Mouse (Mus musculus) midbrain, embryonic 11.5 days (tissue): ENCODE data around the gene Nudt9. TPM values are rescaled to one million over a fixed set of nuclear protein-coding genes. Genes with fewer than 3 reads are reported as not detected.
A peak's percentile ranks its signal among the peaks of the same experiment; 100 is the strongest.

Experiments
- ATAC-seq: fragments of 200-750 bp; cut with Nextera tagmentation; 2 replicates; pipeline ENCODE4 v1.8.0; 2017; ENCODE audit warnings: moderate TSS enrichment, moderate library complexity; ENCODE audit not compliant: low FRiP score
- DNase-seq: peaks from one replicate; pipeline ENCODE4 v3.0.0; 2015; ENCODE audit warnings: low spot score; ENCODE audit errors: missing footprints
- H3K27ac ChIP-seq: fragments of 300-500 bp; sonication (generic); 2 replicates; pipeline ENCODE4 v1.5.1; 2014; ENCODE audit warnings: low read depth, low read length
- H3K27me3 ChIP-seq: fragments of 300-500 bp; sonication (generic); 2 replicates; pipeline ENCODE4 v1.6.1; 2014; ENCODE audit warnings: mild to moderate bottlenecking, low read length, moderate library complexity, mixed read lengths; ENCODE audit not compliant: control insufficient read depth, insufficient read depth
- H3K36me3 ChIP-seq: fragments of 300-500 bp; sonication (generic); 2 replicates; pipeline ENCODE4 v1.6.1; 2014; ENCODE audit warnings: mild to moderate bottlenecking, low read length, moderate library complexity, mixed read lengths; ENCODE audit not compliant: control insufficient read depth, insufficient read depth
- H3K4me1 ChIP-seq: fragments of 300-500 bp; sonication (generic); 2 replicates; pipeline ENCODE4 v1.6.1; 2014; ENCODE audit warnings: low read length; ENCODE audit not compliant: control insufficient read depth, insufficient read depth
- H3K4me2 ChIP-seq: fragments of 300-500 bp; sonication (generic); 2 replicates; pipeline ENCODE4 v1.6.1; 2014; ENCODE audit warnings: mild to moderate bottlenecking, moderate library complexity
- H3K4me3 ChIP-seq: fragments of 300-500 bp; sonication (generic); 2 replicates; pipeline ENCODE4 v1.5.1; 2014; ENCODE audit warnings: low read depth, low read length
- H3K9ac ChIP-seq: fragments of 300-500 bp; sonication (generic); 2 replicates; pipeline ENCODE4 v1.6.1; 2014; ENCODE audit warnings: low read length
- H3K9me3 ChIP-seq: fragments of 300-500 bp; sonication (generic); 2 replicates; pipeline ENCODE4 v1.6.1; 2016; ENCODE audit warnings: low read length; ENCODE audit not compliant: control insufficient read depth
- WGBS: fragments of 180-500 bp; shearing (Covaris S2); extraction: QIAGEN DNeasy Blood & Tissue Kit; methylation state at CpG from one replicate; pipeline ENCODE4 v1.1.7; 2014; 5-methylcytosine and 5-hydroxymethylcytosine counted together
- polyA plus RNA-seq: library from polyadenylated mRNA; unstranded; fragments of >200 nt; fragmentation: Nextera tagmentation; extraction: Ambion mirVana; gene quantifications from 2 replicates; pipeline ENCODE4 v1.2.1, GENCODE M21; 2014

The Nudt9 gene
- polyA plus RNA-seq, 1 experiment from 2014 or later, result 61.8 TPM

DNA sequence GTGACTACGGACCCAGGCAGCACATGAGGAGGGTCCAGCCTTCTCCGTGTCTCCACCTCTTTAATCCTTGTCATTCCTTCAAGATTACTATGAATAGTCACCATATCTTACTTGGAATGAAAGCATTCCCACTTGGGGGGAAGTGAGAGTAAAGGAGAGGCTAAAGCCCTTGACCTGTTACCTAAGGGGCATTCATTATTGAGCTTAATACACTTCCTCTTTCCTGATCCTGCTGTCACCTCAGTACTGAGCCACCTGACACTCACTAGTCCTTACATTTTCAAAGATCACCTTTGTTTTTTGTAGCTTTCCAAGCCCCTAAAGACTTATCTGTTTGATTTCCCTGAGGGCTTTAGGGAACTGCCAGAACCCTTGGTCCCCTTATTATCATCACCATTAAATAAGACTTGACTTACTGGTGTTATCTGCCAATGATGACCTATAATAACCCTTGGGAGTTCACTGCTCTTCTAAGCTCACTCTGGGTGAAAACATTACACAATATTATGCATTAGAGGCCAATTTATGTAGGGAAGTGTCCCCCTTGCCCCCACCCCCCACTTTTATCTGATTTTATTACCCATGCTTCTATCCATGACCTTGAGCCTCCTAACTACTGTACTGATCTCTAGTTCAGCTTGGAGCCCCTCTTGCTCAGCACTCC, 13.5 kb upstream of the Nudt9 start:
- Histone ChIP-seq H3K9me3 (no peaks in the 10 kb centered on the region), H3K4me3 (no peak overlapping the region), H3K4me1 (no peaks in the 10 kb centered on the region), H3K27ac (no peak overlapping the region), H3K4me2 (no peak overlapping the region), H3K9ac (no peak overlapping the region), H3K36me3 (no peaks in the 10 kb centered on the region), H3K27me3 (no peaks in the 10 kb centered on the region)
- no peak for ATAC-seq
- peak; percentile 21 for DNase-seq
- 90% methylated on average over 2 of the region's 2 CpGs for WGBS

DNA sequence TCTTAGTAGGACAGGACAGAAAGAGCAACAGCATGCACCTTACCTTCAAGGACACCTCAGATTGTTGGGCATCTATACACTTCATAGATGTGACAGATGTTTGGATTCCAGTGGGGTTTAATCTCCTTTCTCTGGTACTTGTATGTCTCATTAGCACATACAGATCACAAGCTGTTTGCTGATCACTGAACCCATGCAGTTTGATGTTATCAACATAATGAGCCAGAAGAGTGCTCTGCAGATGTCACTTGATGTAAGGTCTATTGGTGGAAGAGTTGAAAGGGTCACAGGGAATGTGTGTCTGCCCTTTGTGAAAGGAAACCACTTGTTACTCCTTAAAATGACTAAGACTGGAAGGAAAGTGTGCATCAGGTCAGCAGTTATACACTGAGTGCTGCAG, 11.0 kb upstream of the Nudt9 start:
- no peaks in the 10 kb centered on the region for H3K9me3 ChIP-seq
- H3K4me2 ChIP-seq, result no peak overlapping the region
- H3K36me3 ChIP-seq, result no peaks in the 10 kb centered on the region
- H3K9ac ChIP-seq, result no peak overlapping the region
- no peak overlapping the region for H3K27ac ChIP-seq
- ATAC-seq, result no peak
- H3K27me3 ChIP-seq, result no peaks in the 10 kb centered on the region
- H3K4me1 ChIP-seq, result no peaks in the 10 kb centered on the region
- DNase-seq, result peak; percentile 49
- H3K4me3 ChIP-seq, result no peak overlapping the region

DNA sequence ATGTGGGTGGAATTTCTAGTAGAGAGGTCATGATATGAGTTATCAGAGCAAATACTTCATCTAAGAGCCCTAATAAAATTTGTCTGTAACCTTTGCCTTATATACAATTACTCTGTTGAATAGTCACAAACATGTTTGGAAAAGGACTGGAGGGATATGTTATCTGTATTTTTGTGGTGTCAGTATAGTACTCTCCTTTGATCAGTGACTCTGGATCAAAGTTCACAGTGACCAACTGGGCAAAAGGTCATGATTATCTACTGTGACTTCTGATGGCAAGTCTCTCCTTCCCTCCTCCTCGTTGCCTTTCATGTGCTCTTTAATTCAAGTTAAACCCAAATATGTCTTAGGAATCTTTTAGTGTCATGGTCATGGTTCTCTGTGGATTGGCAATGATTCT, 10.3 kb upstream of the Nudt9 start:
- no peak for ATAC-seq

DNA sequence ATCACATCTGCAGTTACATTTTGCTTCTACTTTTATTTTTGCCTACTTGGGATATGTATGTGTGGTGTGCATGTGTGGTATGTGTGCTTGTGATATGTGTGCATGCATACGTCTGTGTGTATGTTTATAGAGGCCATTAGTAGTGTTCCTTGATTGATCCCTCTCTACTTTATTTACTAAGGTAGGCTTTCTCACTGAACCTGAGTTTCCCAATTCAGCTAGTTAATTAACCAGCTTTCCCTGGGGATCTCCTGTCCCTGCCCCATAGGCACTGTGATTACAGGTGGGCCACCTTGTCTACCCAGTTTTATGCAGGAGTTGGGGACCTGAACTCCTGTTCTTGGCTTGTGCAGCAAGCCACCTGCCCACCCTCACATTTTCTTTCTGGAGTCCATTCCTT, 9.4 kb upstream of the Nudt9 start:
- Histone ChIP-seq H3K4me3 (no peak overlapping the region), H3K9me3 (no peaks in the 10 kb centered on the region), H3K27ac (no peak overlapping the region), H3K27me3 (no peaks in the 10 kb centered on the region), H3K4me1 (no peaks in the 10 kb centered on the region), H3K4me2 (no peak overlapping the region), H3K9ac (no peak overlapping the region), H3K36me3 (no peaks in the 10 kb centered on the region)
- ATAC-seq (no peak), DNase-seq (peak; percentile 35)
- WGBS, result 96% methylated on average over 1 of the region's 1 CpGs

More for the DNA sequence above, 10.3 kb upstream of the Nudt9 start:
- no peaks in the 10 kb centered on the region for H3K4me1 ChIP-seq
- no peaks in the 10 kb centered on the region for H3K9me3 ChIP-seq
- H3K4me2 ChIP-seq, result no peak overlapping the region
- H3K4me3 ChIP-seq, result no peak overlapping the region
- WGBS, result 81% methylated on average over 1 of the region's 1 CpGs
- no peaks in the 10 kb centered on the region for H3K27me3 ChIP-seq
- no peak overlapping the region for H3K27ac ChIP-seq
- H3K36me3 ChIP-seq, result no peaks in the 10 kb centered on the region
- peak; percentile 37 for DNase-seq
- H3K9ac ChIP-seq, result no peak overlapping the region

DNA sequence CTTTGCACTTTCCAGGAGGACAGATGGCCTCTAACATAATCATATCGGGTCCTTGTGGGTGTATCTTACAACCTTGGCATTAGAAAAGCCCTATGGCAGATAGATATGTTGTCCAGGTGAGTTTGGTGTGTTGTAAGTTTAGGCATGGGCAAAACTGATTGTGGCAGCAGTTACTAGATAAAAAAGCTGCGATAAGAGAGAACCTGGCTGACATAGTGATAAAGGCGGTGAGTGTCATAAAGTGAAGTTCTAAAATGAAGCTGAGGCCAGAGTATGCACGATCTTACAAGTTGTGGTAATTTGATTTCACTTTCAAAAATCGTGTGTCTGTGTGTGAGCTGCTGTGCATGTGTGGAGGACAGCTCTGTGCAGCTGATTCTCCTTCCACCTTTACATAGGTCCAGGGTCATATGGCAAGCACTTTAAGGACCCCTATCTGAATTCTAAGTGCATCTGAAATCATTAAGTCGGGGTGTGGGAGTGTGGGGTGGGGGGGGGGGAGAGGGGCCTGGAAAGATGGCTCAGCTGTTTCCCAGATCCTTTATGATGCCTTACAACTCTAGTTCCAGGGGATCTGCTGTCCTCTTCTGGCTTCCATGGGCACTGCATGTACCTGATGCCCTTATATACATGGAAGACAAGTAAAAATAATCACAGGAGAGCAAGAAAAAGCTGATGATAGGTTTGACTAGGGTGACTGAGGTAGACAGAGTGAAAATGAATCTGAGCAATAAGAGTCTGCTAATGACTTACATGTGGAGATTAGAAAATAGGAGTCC, 6.8 kb upstream of the Nudt9 start:
- Histone ChIP-seq H3K36me3 (no peaks in the 10 kb centered on the region), H3K27ac (no peak overlapping the region), H3K4me2 (no peak overlapping the region), H3K9ac (no peak overlapping the region), H3K4me1 (no peaks in the 10 kb centered on the region), H3K4me3 (no peak overlapping the region), H3K9me3 (no peaks in the 10 kb centered on the region), H3K27me3 (no peaks in the 10 kb centered on the region)
- 73% methylated on average over 6 of the region's 6 CpGs for WGBS
- DNase-seq, result no peak
- peak; percentile 24; the same call in 1 of the 2 replicates for ATAC-seq

DNA sequence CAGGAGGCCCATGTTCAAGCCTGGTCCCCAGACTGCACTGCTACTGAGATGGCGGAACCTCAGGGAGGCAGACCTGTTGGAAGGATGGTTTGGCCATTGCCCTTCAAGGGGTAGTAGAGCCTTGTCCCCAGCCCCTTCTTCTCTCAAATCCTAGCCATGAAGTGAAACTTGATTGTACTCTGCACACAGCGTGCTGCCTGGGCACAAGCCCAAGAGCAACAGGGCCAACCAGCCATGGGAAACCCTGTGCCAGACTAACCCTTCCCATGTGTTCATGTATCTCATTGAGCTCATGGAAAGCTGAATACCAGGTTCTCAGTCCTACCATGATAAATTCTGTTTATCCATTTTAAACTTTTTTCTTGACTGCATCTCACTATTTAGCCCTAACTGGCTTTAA, 3.2 kb upstream of the Nudt9 start:
- Histone ChIP-seq H3K27ac (no peak overlapping the region), H3K9me3 (no peaks in the 10 kb centered on the region), H3K4me1 (peaks cover 3% of the 10 kb centered on the region; the same call in 1 of the 2 replicates), H3K4me2 (no peak overlapping the region), H3K4me3 (no peak overlapping the region), H3K36me3 (no peaks in the 10 kb centered on the region), H3K9ac (no peak overlapping the region), H3K27me3 (no peaks in the 10 kb centered on the region)
- ATAC-seq, result no peak
- WGBS, result 86% methylated on average over 2 of the region's 2 CpGs
- DNase-seq, result peak; percentile 14

DNA sequence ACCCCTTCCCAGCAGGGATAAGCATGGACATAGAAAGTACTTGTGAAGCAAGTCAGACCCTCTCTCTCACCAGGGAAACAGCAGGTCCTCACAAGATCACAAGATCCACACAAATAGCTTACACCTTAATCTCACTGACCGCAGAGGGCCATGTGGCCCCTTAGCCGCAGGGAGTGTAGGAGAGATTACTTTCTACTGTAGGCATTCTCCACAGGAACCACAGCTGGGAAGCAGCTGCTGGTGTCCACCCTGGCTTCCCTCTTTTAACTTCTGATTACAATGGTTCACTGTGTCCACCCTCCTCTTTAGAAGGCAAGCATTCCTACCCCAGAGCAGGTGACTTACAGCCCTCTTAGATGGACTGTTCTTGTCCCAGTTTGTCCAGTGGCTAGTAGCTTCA, 2.4 kb upstream of the Nudt9 start:
- no peaks in the 10 kb centered on the region for H3K9me3 ChIP-seq
- no peak overlapping the region for H3K4me2 ChIP-seq
- H3K27ac ChIP-seq, result no peak overlapping the region
- no peak for ATAC-seq
- H3K4me1 ChIP-seq, result peaks cover 4% of the 10 kb centered on the region; the same call in 1 of the 2 replicates
- no peak overlapping the region for H3K4me3 ChIP-seq
- no peaks in the 10 kb centered on the region for H3K27me3 ChIP-seq
- no peak overlapping the region for H3K9ac ChIP-seq
- no peaks in the 10 kb centered on the region for H3K36me3 ChIP-seq
- peak; percentile 75 for DNase-seq
- 43% methylated on average over 2 of the region's 2 CpGs for WGBS

DNA sequence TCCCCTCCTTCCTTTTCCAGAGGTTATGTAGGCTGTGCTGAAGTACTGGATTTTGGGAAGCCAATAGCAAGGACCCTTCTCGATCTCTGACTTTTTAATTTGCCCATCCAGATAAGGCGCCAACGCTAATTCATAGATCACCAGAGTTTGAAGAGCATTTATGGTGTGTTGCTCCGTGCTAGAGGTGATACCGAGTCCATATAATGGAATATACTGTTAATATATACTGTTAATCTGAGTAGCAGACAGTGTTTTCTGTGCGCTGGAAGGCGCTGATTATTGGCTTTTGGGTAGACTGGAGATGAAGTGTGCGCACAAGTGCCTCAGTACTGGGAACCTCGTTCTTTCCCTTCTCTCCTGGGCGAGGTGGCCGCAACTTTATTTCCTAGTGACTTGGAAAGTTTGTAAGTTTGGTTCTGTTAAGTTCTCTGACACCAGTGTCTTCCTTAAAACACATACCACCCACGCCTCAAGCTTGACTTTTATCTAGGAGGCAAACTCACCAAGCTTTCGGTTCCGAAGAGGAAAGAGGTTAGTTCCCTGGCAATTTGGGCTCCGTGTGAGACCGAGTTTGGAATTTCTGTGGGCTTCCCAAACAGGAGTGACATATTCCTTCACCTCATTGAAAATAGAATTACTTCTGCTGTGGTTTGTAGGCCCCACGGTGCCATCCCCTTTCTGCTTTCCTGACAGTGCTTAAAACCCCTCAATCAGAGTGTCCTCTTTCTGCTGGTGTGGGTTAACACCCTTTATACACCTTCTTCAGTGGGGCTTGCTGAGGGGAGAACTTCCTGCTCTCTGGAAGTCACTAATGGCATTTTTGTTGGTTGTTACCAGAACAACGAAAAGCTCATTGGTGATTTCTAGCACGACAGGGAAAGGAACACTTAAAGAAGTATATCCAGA, 1.3 kb downstream of the Nudt9 start:
- ATAC-seq, result no peak; the same call in 1 of the 2 replicates
- DNase-seq, result no peak
- Histone ChIP-seq H3K27ac (no peak overlapping the region; the same call in 1 of the 2 replicates), H3K9me3 (no peaks in the 10 kb centered on the region), H3K27me3 (no peaks in the 10 kb centered on the region), H3K4me3 (peak overlapping the region; percentile 68), H3K4me1 (peaks cover 4% of the 10 kb centered on the region; the same call in 1 of the 2 replicates), H3K9ac (peak overlapping the region; percentile 88), H3K36me3 (peaks cover 10% of the 10 kb centered on the region), H3K4me2 (peak overlapping the region; percentile 46)
- WGBS, result 13% methylated on average over 19 of the region's 19 CpGs
